Mouse (Mus musculus): ENCODE results near the gene Atrip.

The Atrip gene

GRCm38 (mm10) chr9:109059136-109059903 is 14.6 kb downstream of the Atrip start, which contains the start of gene Trex1:
Trex1 (minus strand) TSS chr9:109059734.
- DNase-seq (ENCODE audit: extremely low read depth, low read depth) = peak; percentile 82

GRCm38 (mm10) chr9:109058006-109058765 is 15.7 kb downstream of the Atrip start:
- no peak for DNase-seq (ENCODE audit: extremely low read depth, low read depth)

- peak; percentile 68 for DNase-seq (ENCODE audit: extremely low read depth, low read depth)
Observed at GRCm38 (mm10) chr9:109057543-109057942, 16.4 kb downstream of the Atrip start.

GRCm38 (mm10) chr9:109056916-109057315 is 17.0 kb downstream of the Atrip start:
- DNase-seq (ENCODE audit: extremely low read depth, low read depth) = no peak

- no peak for DNase-seq (ENCODE audit: extremely low read depth, low read depth)
Observed at GRCm38 (mm10) chr9:109056081-109056690, 17.7 kb downstream of the Atrip start.

- DNase-seq (ENCODE audit: extremely low read depth, low read depth) = no peak
Observed at GRCm38 (mm10) chr9:109055271-109056030, 18.5 kb downstream of the Atrip start.

- peak; percentile 93 for DNase-seq (ENCODE audit: extremely low read depth, low read depth)
Observed at GRCm38 (mm10) chr9:109054712-109055111, 19.2 kb downstream of the Atrip start.

- DNase-seq (ENCODE audit: extremely low read depth, low read depth) = no peak
Observed at GRCm38 (mm10) chr9:109053851-109054250, 20.1 kb downstream of the Atrip start.

GRCm38 (mm10) chr9:109053366-109053765 is 20.6 kb downstream of the Atrip start:
- no peak for DNase-seq (ENCODE audit: extremely low read depth, low read depth)

GRCm38 (mm10) chr9:109052490-109053260 is 21.2 kb downstream of the Atrip start:
- no peak for DNase-seq (ENCODE audit: extremely low read depth, low read depth)

GRCm38 (mm10) chr9:109051651-109052489 is 22.1 kb downstream of the Atrip start:
- no peak for DNase-seq (ENCODE audit: extremely low read depth, low read depth)

- no peak for DNase-seq (ENCODE audit: extremely low read depth, low read depth)
Observed at GRCm38 (mm10) chr9:109051011-109051501, 22.9 kb downstream of the Atrip start.

GRCm38 (mm10) chr9:109050674-109050997 is 23.3 kb downstream of the Atrip start:
- no peak for DNase-seq (ENCODE audit: extremely low read depth, low read depth)

GRCm38 (mm10) chr9:109049996-109050673 is 23.8 kb downstream of the Atrip start:
- DNase-seq (ENCODE audit: extremely low read depth, low read depth) = no peak

- no peak for DNase-seq (ENCODE audit: extremely low read depth, low read depth)
Observed at GRCm38 (mm10) chr9:109049316-109049715, 24.6 kb downstream of the Atrip start.

GRCm38 (mm10) chr9:109046306-109046705 is 27.6 kb downstream of the Atrip start:
- no peak for DNase-seq (ENCODE audit: extremely low read depth, low read depth)

- no peak for DNase-seq (ENCODE audit: extremely low read depth, low read depth)
Observed at GRCm38 (mm10) chr9:109041351-109041750, 32.6 kb downstream of the Atrip start.

GRCm38 (mm10) chr9:109040906-109041305 is 33.0 kb downstream of the Atrip start:
- no peak for DNase-seq (ENCODE audit: extremely low read depth, low read depth)

- DNase-seq (ENCODE audit: extremely low read depth, low read depth) = no peak
Observed at GRCm38 (mm10) chr9:109040216-109040615, 33.7 kb downstream of the Atrip start.
